Mouse (Mus musculus) c-Kit-positive CD71-negative TER-119-negative erythroid progenitor cells, embryonic 14.5 days (primary cell): ENCODE measurements at regions not wholly inside any gene's neighbourhood (a gene's known extent, or its start where the extent isn't known, plus 50 kb on each side); places are given as distances from the start of the nearest gene placed in this dataset.
A peak's percentile ranks its signal among the peaks of the same experiment; 100 is the strongest.
"Not testable (repeated sequence)": the region's sequence is repeated elsewhere in the genome, so short reads cannot be mapped to it uniquely, and the experiment has no call there.

ENCODE experiments used
- DNase-seq: peaks from one replicate; pipeline ENCODE4 v3.0.0-alpha.2; 2013; ENCODE audit warnings: low read depth

- DNase-seq: no peak
Measured at GRCm38 (mm10) chr5:142281997-142282396, 119.3 kb upstream of the Foxk1 start.

- DNase-seq: no peak
Measured at GRCm38 (mm10) chr5:142287981-142288380, 113.3 kb upstream of the Foxk1 start.

GRCm38 (mm10) chr5:142291451-142291850 lies 109.8 kb upstream of the Foxk1 start:
- DNase-seq: no peak

GRCm38 (mm10) chr5:142296401-142296800 lies 104.9 kb upstream of the Foxk1 start:
- DNase-seq: not testable (repeated sequence)

GRCm38 (mm10) chr5:142299621-142300020 lies 101.7 kb upstream of the Foxk1 start:
- no peak for DNase-seq

- no peak for DNase-seq
Measured at GRCm38 (mm10) chr5:142308511-142308910, 92.8 kb upstream of the Foxk1 start.

GRCm38 (mm10) chr5:142313944-142314343 lies 87.4 kb upstream of the Foxk1 start:
- no peak for DNase-seq

- DNase-seq: no peak
Measured at GRCm38 (mm10) chr5:142314466-142314865, 86.8 kb upstream of the Foxk1 start.

- peak; percentile 47 for DNase-seq
Measured at GRCm38 (mm10) chr5:142319268-142319667, 82.0 kb upstream of the Foxk1 start.

GRCm38 (mm10) chr5:142321316-142321715 lies 80.0 kb upstream of the Foxk1 start:
- DNase-seq: no peak

- no peak for DNase-seq
Measured at GRCm38 (mm10) chr5:142324928-142325327, 76.4 kb upstream of the Foxk1 start.

- DNase-seq: no peak
Measured at GRCm38 (mm10) chr5:142325560-142325959, 75.7 kb upstream of the Foxk1 start.

- peak; percentile 25 for DNase-seq
Measured at GRCm38 (mm10) chr5:142327261-142327660, 74.0 kb upstream of the Foxk1 start.

GRCm38 (mm10) chr5:142329724-142330520 lies 71.4 kb upstream of the Foxk1 start:
- no peak for DNase-seq

GRCm38 (mm10) chr5:142332744-142333143 lies 68.6 kb upstream of the Foxk1 start:
- no peak for DNase-seq

- DNase-seq: no peak
Measured at GRCm38 (mm10) chr5:142337436-142337835, 63.9 kb upstream of the Foxk1 start.

GRCm38 (mm10) chr5:142338051-142338450 lies 63.2 kb upstream of the Foxk1 start:
- no peak for DNase-seq

- no peak for DNase-seq
Measured at GRCm38 (mm10) chr5:142340205-142341025, 60.9 kb upstream of the Foxk1 start.

- DNase-seq: no peak
Measured at GRCm38 (mm10) chr5:142341026-142341432, 60.3 kb upstream of the Foxk1 start.

- DNase-seq: no peak
Measured at GRCm38 (mm10) chr5:142346454-142346853, 54.8 kb upstream of the Foxk1 start.

- no peak for DNase-seq
Measured at GRCm38 (mm10) chr5:142350574-142350973, 50.7 kb upstream of the Foxk1 start.
